Mouse (Mus musculus): Measurements from ENCODE around the gene Gm20708.

Gene Gm20708

GRCm38 (mm10) chr11:117809407-117810311 lies at the start of gene Gm20708, which contains the start of gene Syngr2:
Gene Gm20708, plus strand, starts transcription at chr11:117809668.
Gene Syngr2, plus strand, starts transcription at chr11:117809668.
- DNase-seq (ENCODE audit: low spot score) = peak; percentile 77

DNA sequence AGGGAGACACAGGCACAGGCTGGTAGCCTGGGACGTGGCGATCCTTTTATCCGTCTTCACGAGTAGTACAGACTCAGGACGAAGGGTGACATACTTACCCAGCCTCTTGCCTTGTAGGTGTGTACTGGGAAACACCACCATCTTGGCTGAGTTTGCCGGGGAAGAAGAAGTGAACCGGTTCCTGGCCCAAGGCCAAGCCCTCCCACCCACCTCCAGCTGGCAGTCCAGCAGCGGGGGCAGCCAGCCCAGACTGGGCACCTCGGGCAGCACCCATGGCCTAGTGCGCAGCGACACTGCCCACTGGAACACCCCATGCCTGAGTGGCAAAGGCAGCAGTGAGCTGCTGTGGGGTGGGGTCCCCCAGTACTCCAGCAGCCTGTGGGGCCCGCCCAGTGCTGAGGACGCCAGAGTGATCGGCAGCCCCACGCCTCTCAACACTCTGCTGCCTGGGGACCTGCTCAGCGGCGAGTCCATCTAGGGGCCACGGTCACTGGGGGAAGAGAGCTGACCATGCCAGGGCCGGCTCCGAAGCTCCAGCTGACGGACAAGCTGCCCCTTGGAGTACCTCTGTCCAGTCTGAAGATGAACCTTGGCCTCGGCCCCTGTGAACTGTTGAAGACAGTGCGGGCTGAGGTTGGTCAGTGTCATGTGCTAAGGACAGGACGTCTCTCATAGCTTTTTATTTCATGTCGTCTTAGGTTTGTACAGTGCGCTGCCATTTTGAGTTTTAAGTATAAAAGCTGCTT lies 48.9 kb upstream of the Gm20708 start:
- no peak for DNase-seq (ENCODE audit: low spot score)

DNA sequence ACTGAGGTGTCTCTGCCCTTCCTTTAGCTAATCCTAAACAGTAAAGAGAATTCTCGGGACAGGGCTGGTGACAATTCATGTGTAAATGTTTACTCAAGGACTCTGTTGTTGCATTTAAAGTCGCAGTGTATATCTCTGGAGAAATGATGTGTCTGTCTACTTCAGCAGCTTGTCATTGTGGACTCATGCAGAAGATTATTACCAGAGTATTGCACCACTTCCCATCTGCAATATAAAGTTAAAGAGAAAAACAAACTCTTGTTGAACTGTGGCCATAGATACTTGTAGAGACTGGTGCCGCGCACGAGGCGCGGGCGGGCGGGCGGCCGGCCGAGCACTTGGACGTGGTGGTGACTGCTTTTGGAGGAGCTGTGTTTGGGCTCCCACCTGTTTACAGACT lies 47.7 kb upstream of the Gm20708 start:
- DNase-seq (ENCODE audit: low spot score) = no peak

GRCm38 (mm10) chr11:117762246-117762645 lies 47.2 kb upstream of the Gm20708 start:
- DNase-seq (ENCODE audit: low spot score) = no peak

- DNase-seq (ENCODE audit: low spot score) = no peak
Measured at GRCm38 (mm10) chr11:117764319-117764718, 45.1 kb upstream of the Gm20708 start.

GRCm38 (mm10) chr11:117765361-117765760 lies 44.1 kb upstream of the Gm20708 start:
- DNase-seq (ENCODE audit: low spot score) = no peak

- DNase-seq (ENCODE audit: low spot score) = no peak
Measured at GRCm38 (mm10) chr11:117766275-117766674, 43.2 kb upstream of the Gm20708 start.

- no peak for DNase-seq (ENCODE audit: low spot score)
Measured at GRCm38 (mm10) chr11:117768725-117769682, 40.5 kb upstream of the Gm20708 start.

GRCm38 (mm10) chr11:117769683-117770047 lies 39.8 kb upstream of the Gm20708 start:
- no peak for DNase-seq (ENCODE audit: low spot score)

GRCm38 (mm10) chr11:117770407-117770806 lies 39.1 kb upstream of the Gm20708 start:
- no peak for DNase-seq (ENCODE audit: low spot score)

- DNase-seq (ENCODE audit: low spot score) = no peak
Measured at GRCm38 (mm10) chr11:117772352-117772751, 37.1 kb upstream of the Gm20708 start.

DNA sequence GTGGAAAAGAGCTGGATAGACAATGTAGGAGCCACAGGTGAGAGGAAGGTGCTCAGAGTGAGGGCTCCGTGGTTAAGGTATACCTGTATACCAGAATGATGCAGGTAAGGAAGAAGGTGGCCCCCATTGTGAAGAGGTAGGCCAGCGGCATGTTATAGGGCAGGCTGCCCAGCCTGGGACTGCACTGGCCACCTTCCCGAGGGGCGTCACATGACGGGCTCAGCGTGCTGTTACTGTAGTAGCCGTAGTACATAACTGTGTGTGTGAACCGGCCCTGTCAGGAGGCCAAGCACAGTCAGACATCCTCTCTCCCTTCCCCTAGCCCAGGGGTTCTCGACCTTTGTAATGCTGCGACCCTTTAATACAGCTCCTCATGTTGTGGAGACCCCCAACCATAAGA lies 34.5 kb upstream of the Gm20708 start:
- no peak for DNase-seq (ENCODE audit: low spot score)

- DNase-seq (ENCODE audit: low spot score) = no peak
Measured at GRCm38 (mm10) chr11:117775540-117775939, 33.9 kb upstream of the Gm20708 start.

GRCm38 (mm10) chr11:117776085-117776792 lies 33.2 kb upstream of the Gm20708 start:
- no peak for DNase-seq (ENCODE audit: low spot score)

DNA sequence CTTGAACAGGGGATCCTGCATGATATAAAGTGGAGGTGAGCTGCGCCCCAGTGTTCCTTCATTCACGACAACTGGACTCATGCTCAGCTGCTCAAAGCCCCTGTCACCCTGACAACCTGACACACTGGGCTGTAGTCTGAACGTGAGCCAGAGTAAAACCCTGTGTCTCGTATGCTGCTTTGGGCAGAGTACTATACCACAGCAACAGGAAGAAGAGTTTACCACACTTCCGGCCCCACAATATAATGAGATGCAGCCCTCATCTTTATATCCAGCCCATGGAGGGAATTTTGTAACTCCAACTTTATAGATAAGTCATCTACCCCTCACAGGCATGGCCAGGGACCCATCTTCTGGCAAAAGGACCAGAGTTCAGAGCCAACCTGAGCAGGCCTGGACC lies 32.4 kb upstream of the Gm20708 start:
- DNase-seq (ENCODE audit: low spot score) = no peak

GRCm38 (mm10) chr11:117778031-117778430 lies 31.4 kb upstream of the Gm20708 start:
- no peak for DNase-seq (ENCODE audit: low spot score)

- DNase-seq (ENCODE audit: low spot score) = peak; percentile 58
Measured at GRCm38 (mm10) chr11:117778851-117779433, 30.5 kb upstream of the Gm20708 start.

DNA sequence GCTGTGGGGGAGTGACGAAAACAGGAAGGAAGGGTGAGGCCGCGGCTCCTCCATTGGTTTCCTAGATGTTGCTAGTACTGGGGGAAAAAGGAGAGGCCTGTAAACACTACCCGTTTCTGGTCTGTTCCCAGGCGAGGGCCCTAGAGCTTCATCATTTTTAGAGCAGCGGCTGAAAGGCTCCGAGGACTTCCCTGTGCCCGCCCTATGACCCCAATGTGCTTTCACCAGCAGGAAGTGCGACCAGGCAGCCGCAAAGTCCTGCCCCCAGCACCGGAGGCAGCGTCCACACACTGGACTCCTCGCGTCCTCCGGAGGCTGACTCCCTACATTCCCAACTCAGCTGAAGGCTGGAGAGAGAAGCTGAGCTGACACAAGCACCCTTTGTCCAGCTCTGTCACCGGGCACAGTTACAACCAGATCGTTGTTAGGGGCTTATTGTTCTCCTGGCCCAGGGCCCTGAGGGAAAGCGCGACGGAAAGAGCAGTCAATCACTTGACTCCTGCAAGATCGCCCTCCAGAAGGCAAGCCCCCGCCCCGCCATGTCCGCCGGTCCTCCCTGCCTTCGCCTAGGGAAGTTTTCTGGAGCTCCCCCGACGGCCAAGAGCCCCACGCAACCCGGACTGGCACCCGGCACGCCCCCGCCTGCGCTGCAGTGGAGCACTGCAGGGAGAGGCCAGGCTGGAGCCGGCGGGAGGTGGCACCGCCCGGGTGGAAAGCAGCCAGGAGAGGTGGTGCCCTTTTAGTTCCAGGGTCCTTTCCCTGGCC lies 29.9 kb upstream of the Gm20708 start:
- peak; percentile 55 for DNase-seq (ENCODE audit: low spot score)

GRCm38 (mm10) chr11:117780199-117780515 lies 29.3 kb upstream of the Gm20708 start:
- DNase-seq (ENCODE audit: low spot score) = peak; percentile 33

DNA sequence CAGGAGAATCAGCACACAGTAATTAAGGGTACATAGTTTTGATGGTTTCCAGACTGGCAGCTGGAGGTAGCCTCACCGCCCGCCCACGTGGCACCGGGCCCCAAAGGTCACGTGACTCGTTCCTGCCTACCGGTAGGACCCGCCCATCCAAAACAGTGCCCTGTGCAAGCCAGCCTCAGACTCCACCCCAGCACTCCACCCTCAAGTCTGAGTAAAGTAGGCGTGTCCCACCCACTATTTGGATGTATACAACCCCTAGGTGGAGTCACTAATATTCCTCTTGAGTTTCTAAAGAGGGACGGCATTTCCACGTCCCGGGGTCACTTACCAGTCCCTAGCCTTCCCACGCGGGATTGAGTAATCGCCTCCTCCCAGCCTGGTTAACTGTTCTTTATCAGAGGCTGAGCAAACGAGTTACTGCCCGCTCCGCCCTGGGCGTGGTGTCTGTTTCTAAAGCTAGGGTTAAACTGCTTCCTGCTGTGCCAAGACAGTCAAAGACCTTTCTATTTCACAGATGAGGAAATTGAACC lies 28.8 kb upstream of the Gm20708 start:
- peak; percentile 95 for DNase-seq (ENCODE audit: low spot score)
